Mouse (Mus musculus): ENCODE data around the gene Nucks1.
A peak's percentile ranks its signal among the peaks of the same experiment; 100 is the strongest.

Gene Nucks1

GRCm38 (mm10) chr1:131965818-131966217 lies 55.5 kb downstream of the Nucks1 start:
- no peak for DNase-seq (ENCODE audit: low spot score in 2 of 2)

DNA sequence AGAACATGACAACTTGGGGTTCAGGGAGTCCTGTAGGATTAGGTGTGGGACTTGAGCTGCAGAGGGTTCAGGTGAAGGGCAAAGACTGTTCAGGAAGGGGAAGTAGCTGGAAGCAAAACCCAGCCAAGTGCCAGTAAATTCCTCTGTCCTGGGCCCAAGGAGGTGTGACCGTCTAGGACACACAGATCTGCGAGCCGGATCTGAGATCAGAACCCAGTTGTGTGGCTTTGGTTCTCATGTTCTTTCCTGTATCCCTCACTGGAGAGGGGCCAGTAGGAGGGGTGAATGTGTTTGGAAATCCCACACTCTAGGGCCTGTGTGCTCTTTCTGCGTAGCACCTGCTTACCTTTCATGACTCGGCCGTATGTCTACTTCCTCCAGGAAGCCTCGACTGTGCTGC lies 57.0 kb downstream of the Nucks1 start:
- no peak for DNase-seq (ENCODE audit: low spot score in 2 of 2)

- no peak for DNase-seq (ENCODE audit: low spot score in 2 of 2)
Measured at GRCm38 (mm10) chr1:131968556-131968955, 58.2 kb downstream of the Nucks1 start.

GRCm38 (mm10) chr1:131968983-131969382 lies 58.6 kb downstream of the Nucks1 start:
- no peak for DNase-seq (ENCODE audit: low spot score in 2 of 2)

- DNase-seq (ENCODE audit: low spot score in 2 of 2) = no peak
Measured at GRCm38 (mm10) chr1:131969825-131970224, 59.5 kb downstream of the Nucks1 start.

- DNase-seq (ENCODE audit: low spot score in 2 of 2) = no peak
Measured at GRCm38 (mm10) chr1:131970322-131970660, 60.0 kb downstream of the Nucks1 start.

- no peak for DNase-seq (ENCODE audit: low spot score in 2 of 2)
Measured at GRCm38 (mm10) chr1:131970661-131971520, 60.6 kb downstream of the Nucks1 start.

DNA sequence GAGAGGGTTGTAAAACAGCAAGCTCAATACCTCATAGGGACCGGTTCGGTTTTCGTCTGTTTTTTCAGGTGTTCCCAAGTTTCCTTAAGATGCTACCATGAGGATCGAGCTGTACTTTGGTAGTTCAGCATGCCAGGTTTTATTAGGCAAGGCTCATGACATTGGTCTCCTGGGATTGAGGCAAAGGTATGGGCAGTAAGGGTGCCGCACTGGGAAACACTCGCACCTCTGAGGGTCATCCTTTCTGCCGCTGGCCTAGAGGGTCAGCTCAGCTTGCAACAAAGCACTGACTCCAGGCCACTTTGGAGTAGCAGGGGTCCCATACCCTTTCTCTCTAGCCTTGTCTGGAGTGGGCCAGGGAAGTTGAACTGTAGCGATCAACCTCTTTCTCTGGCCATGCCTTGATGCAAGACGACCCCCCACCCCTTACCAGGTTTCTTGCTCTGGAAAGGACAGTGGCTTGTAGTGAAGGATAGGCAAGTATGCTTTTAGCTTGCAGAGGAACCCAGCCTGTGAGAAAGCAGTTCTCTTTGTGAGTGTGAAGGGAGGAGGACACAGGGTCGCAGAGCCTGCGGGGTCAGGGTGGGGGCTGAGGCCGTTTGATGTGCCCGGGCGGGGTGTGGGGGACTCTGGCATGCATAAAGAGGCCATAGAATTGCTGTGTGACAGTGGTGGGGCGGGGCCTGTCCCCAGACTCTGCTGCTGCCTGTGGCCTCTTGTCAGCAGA lies 61.6 kb downstream of the Nucks1 start:
- no peak for DNase-seq (ENCODE audit: low spot score in 2 of 2)

DNA sequence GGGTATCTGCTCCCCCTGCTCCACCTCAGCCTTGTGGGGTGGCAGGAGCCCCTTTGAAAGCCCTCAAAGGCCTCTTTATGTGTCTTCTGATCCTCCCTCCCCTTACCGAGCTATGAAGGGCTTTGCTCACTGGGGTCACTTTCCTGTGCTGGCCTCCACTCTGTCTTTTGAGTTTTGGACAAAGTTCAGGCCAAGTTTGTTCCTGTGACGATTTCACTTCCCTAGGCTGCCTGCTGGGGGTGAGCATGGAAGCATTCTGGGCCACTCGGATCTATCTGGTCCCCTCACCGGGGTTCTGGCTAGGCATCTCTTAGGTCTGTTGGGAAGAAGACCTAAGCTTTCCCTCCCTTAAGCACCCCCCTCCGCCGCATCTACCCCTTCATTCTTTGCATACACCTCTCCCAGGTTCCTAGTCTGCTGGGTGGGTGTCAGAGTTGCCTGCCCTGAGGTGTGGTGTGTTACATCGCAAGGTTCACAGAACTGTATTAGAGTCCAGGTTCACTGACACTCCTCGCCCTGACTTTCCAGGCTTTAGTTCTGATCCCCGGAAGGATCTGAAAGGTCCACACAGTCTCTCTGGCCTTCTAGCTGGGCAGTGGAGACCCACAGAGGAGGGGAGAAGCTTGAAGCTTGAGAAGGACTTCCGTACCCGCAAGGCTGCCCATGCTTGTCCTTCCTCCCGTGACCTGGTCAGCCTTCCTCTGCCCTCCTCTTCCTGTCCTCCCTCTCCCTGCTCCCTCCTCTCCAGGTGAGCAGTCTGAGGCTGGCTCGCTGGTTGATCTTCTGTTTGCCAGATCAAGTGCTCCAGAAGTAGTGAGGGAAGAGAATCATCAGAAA lies 62.4 kb downstream of the Nucks1 start:
- DNase-seq (ENCODE audit: low spot score in 2 of 2) = no peak

DNA sequence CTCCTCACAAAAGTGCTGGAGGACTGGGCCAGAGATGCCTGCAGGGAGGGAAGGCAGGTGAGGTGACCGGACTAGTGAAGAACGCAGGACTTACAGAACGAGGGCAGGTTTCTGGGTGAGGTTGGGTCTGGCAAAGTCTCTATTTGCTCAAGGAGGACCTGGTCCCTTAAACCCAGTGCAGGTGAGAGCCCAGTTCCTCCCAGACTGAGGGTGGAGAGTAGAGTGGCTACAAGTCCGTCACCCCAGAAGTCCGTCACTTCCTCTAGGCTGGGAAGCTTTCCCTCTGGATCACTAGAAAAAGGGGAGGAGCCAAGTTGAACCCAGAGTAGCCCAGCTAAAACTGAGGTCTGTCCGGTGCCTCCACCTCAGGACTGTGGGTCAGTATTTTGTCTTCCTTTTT lies 63.7 kb downstream of the Nucks1 start:
- no peak for DNase-seq (ENCODE audit: low spot score in 2 of 2)

GRCm38 (mm10) chr1:131976886-131977285 lies 66.6 kb downstream of the Nucks1 start:
- no peak for DNase-seq (ENCODE audit: low spot score in 2 of 2)

DNA sequence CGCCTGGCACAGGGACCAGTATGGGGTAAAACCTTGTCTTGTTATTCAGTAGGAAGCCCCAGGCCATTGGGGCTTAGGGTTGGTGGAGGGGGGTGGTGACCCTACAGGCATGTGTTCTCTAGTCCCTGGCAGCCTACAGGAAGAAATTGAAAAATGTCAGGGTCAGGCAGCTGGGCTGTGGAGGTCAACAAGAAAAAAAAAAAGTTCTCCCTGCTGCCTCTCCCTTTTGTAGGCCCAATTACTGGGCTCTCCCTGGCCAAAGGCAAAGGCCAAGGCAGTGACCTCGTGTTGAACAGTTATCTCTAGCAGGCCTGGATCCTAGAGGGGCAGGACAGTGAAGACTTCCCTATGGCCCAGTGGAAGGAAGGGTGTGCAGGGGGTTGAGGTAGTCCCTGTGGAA lies 70.1 kb downstream of the Nucks1 start:
- DNase-seq (ENCODE audit: low spot score in 2 of 2) = no peak

DNA sequence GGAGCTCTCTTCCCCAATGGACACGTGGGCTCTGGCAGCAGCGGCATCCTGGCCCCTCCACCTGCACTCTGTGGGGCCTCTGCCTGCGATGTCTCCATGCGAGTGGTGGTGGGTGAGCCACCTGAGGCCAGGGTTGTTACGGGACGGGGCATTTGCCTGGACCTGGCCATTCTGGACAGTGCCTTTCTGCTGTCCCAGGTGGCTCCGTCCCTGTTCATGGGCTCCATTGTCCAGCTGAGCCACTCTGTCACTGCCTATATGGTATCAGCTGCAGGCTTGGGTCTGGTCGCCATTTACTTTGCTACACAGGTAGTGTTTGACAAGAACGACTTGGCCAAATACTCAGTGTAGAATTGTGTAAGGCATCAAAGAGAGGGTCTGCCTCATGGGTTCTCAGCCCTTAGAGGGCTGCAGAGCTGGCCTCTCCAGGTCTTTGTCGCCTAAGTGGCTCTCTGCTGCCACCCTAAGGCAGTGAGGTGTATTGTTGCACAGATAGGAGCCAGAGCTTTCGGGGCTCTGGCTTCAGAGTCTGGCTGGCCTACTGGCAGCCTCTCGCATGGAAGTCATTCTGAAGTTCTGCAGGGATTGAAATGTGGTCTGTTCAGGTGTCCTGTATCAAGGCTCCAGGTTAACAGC lies 71.2 kb downstream of the Nucks1 start:
- peak; percentile 40 to 65 for DNase-seq (ENCODE audit: low spot score in 2 of 2)

DNA sequence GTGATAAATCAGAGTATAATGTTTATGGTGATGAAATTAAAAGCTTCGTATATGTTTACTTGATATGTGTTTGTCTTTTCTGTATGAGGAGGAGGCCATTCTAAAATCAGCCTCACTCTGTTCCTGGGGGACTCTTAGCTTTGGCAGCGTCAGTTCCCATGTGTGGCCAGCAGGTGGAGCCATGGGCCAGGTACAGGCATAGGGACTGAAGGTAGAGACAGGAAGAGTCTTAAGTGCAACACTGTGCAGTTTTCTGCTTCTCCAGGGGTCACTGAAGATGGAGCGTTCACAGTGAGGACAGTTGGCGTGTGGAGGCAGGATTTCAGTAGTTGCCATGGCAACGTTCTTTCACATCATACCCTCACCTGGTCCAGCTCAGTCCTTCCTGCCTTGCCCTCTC lies 72.6 kb downstream of the Nucks1 start:
- peak; percentile 66 to 79 for DNase-seq (ENCODE audit: low spot score in 2 of 2)

DNA sequence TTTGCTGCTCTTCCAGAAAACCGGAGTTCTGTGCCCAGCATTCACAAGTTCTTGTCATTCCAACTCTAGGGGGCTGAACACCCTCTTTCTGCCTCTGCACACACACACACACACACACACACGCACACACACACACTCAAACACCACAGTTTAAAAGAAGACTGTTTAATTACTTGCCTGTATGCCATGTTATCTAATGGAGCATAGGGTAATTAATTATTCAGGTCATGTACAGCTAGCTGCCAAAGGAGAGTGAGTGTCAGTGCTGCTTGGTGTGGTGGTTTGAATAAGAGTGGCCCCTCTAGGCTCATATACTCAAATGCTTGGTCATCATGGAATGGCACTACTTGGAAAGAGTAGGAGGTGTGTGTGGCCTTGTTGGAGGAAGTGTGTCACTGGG lies 73.5 kb downstream of the Nucks1 start:
- no peak for DNase-seq (ENCODE audit: low spot score in 2 of 2)

Data from natural killer cell, adult 2 months (primary cell).